Mouse (Mus musculus): ENCODE results near the gene Izumo4.

Izumo4 gene

GRCm38 (mm10) chr10:80701721-80702535, at the start of gene Izumo4, which contains the start of gene Mob3a:
Gene Izumo4 (plus strand): TSS chr10:80702184.
Gene Mob3a (minus strand): TSS chr10:80701977.
- peak; percentile 99 for DNase-seq (ENCODE audit: low read depth, low spot score)

GRCm38 (mm10) chr10:80653156-80653720, 48.7 kb upstream of the Izumo4 start:
- no peak for DNase-seq (ENCODE audit: low read depth, low spot score)

DNA sequence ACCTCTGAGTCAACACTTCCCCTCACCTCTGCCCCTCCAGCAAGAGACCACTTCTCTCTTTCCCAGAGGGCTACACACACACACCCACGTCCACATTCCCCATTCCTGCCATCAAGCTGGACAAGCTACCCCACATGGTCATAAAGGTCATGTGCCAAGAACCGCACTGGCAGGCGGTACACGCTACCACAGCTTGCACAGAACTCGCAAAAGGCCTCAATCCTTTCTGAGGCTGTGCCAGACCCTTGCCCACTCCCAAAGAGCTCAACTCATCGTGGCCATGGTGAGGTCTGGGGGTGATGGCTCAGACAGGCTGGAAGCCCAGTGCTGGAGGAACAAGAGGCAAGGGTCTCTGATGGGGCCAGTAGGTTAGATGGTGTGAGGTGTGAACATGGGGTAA, 47.1 kb upstream of the Izumo4 start:
- DNase-seq (ENCODE audit: low read depth, low spot score): no peak

DNA sequence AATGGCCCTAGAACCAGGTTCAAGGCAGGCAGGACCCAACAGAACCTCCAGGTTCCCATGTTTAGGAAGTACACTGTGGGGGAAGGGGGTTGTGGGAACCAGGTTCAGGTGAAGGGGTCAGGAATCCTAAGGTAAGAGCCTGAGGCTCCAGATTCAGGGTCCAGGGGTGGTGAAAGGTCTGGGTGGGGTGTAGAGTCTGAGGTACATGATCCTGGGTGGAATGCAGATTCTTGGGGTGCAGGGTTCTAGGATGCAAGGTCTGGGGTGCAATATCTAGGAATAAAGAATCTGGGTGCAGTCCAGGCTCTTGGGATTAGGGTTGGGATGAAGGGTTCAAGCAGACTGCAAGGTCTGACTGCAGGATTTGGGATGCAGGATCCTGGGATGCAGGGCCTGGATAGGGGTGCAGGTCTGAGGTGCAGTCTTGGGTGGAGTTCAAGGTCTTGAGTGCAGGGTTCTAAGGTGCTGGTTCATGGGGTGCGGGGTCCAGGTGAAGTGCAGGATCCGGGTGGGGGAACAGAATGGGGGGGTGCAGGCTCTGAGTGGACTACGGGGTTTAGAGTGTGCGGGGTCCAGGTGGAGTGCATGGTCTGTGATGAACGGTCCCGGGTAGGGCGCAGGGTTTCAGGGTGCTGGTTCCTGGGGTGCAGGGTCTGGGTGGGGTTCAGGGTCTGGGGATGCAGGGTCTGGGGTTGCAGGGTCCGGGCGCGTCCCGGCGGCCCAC, 46.4 kb upstream of the Izumo4 start:
- no peak for DNase-seq (ENCODE audit: low read depth, low spot score)

DNA sequence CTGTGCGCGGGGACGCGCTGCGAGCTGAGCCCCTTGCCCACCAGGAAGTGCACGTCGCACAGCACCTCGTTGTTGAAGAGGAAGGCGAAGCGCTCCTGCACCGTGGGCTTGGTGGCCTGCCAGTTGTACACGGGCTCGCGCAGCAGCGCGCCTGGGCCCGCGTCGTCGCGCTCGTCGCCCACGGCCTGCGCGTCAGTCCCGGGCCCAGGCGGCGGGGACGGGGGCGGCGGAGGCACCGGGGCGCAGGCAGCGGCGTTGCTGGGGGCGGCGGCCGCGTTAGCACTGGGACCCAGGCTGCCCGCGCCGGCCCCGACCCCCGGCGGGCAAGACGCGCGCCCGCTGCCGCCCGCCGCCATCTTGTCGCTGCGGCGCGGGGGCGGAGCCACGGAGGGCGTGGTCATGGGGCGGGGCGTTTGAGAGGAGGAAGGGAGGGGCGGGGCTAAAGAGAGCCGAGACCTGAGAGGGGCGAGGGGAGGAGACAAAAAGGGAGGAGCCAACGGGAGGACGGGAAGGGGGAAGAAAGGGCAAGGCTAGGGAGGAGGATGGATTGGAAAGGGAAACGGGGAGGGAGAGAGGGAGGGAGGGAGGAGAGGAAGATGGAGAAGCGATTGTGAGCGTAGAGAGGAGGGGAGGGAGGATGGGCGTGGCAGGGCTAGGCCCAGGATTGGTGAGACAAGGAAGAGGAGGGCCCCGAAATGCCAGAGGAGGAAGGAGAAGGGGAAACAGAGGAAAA, 45.7 kb upstream of the Izumo4 start:
- peak; percentile 99 for DNase-seq (ENCODE audit: low read depth, low spot score)

GRCm38 (mm10) chr10:80656863-80657623, 44.9 kb upstream of the Izumo4 start, which contains the start of gene Btbd2:
Gene Btbd2 (minus strand): TSS chr10:80657071.
- peak; percentile 76 for DNase-seq (ENCODE audit: low read depth, low spot score)

- DNase-seq (ENCODE audit: low read depth, low spot score): no peak
Observed at GRCm38 (mm10) chr10:80658194-80658840, 43.7 kb upstream of the Izumo4 start.

DNA sequence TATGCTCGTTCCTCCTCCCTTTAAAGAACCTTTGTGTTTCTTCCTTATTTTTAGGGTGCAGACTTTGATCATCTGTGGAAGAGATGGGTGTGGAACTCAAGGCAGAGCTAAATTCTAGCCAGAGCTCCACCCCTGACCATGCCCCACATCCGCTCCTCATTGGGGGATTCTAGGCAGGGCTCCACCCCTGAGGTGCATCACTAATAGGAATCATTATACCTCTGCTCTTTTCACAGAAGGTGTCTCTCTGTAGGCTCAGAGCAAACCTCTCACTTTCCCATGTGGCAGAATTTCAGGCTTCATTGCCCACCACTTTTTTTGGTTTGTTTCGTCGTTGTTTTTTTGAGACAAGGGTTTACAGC, 43.2 kb upstream of the Izumo4 start:
- DNase-seq (ENCODE audit: low read depth, low spot score): peak; percentile 64

- peak; percentile 68 for DNase-seq (ENCODE audit: low read depth, low spot score)
Observed at GRCm38 (mm10) chr10:80659213-80659612, 42.8 kb upstream of the Izumo4 start.

DNA sequence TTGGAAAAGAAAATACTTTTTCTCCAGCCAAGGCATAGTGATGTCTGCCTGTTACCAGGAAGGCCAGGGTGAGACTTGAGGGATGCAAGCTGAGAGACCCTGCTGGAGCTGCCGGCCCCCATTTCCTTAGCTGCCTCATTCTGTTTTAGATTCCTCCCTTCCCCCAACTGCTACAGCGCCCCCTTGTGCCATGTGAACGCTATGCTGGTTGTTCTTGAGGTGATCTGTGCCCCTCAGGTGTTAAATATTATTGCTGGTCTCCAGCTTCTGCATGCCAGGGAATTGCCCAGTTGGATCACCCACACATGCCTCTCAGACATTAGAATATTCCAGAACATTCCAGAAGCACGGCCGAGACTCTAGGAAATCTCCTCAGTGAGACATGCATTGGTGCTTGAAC, 40.8 kb upstream of the Izumo4 start:
- DNase-seq (ENCODE audit: low read depth, low spot score): peak; percentile 88

DNA sequence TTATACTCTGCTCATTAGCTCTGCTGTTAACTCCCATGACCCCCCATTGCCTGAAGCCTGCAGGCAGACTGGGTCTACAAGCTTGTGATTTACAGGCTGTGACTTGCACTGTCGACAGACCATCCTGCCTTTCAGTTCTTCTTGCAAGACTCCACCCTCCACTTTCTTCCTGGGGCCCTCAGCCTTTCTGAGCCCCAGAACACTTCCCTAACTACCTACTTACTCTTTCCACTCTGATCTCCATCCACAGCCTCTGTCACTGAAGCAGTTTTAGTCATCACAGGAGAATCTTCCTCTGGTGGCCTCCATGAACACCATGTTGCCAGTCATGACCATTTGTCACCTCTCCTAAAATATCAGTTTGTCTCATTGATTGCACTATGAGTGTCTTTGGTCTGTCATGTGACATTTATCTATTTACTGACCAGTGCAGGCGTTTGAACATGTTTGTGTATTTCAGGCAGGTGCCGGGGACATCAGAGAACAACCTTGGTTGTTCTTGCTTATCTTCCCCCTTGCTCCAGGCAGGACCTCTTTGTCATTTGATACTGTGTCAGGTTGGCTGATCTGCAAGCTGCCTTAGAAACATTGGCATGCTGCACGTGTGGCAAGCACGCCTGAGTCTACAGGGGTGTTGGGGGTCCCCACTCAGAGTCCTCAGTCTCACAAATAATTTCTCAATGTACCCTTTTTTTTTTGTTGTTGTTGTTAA, 38.3 kb upstream of the Izumo4 start:
- DNase-seq (ENCODE audit: low read depth, low spot score): no peak

- DNase-seq (ENCODE audit: low read depth, low spot score): peak; percentile 55
Observed at GRCm38 (mm10) chr10:80664197-80665015, 37.6 kb upstream of the Izumo4 start.

- peak; percentile 71 for DNase-seq (ENCODE audit: low read depth, low spot score)
Observed at GRCm38 (mm10) chr10:80665016-80665380, 37.0 kb upstream of the Izumo4 start.

- no peak for DNase-seq (ENCODE audit: low read depth, low spot score)
Observed at GRCm38 (mm10) chr10:80665459-80665858, 36.5 kb upstream of the Izumo4 start.

DNA sequence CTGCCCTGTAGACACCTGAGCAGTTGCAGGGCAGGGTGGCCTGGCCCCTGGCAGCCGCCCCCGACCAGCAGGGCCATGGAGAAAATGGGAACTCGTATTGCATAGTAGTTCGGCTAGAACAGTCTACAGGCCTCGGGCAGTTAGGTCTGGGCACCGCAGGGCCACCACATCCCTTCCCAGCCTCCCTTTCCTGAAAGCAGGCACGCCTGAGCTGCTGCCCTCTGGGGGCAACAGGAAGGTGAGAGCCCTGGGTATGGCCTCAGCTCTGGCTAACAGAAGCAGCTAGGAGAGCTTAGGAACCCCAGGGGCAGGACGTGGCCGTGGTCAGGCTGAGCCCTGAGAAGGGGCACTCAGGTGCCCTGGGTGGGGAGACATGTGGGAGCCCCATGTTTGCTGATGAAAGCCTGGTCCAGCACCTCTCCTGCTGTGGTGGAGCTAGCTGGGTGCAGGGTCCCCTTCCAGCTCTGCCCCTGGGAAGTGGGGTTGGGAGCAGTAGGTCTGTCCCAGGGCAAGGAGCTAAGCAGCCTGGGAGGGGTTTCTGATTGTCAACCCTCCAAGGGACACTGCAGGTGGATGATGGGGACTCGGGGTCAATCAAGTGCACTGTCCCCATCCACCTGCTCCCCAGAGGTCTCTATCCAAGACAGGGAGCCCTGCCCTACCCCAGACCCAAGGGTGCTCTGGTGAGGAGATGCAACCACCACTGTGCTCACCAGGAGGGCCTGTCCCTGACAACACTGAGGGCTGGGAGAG, 35.8 kb upstream of the Izumo4 start:
- no peak for DNase-seq (ENCODE audit: low read depth, low spot score)

DNA sequence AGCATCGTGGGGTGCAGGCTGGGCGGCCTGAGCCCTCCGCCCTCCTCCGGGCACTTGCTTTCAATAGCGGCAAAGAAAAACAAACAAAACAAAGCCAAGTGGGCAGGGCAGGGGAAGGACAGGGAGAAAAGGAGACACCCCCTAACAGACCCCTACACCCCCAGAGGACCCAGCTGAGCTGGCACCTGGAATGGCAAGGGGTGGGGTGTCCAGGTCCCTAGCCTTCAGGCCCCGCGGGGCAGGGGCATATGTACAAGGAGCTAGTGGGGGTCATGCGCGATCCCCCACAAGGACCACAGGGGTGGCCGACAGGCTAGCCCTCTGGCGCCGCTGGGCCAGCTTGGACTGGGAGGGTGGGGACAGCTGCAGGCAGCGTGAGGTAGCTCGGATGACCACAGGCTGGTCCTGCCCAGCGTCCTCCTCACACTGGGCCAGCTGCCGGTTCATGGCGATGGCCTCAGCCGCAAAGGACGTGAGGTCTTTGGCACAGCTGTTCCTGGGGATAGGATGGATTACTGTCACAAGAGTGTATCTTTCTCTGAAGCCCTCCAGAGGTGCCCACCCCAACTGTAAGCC, 35.1 kb upstream of the Izumo4 start:
- DNase-seq (ENCODE audit: low read depth, low spot score): no peak

- no peak for DNase-seq (ENCODE audit: low read depth, low spot score)
Observed at GRCm38 (mm10) chr10:80668614-80669013, 33.4 kb upstream of the Izumo4 start.

DNA sequence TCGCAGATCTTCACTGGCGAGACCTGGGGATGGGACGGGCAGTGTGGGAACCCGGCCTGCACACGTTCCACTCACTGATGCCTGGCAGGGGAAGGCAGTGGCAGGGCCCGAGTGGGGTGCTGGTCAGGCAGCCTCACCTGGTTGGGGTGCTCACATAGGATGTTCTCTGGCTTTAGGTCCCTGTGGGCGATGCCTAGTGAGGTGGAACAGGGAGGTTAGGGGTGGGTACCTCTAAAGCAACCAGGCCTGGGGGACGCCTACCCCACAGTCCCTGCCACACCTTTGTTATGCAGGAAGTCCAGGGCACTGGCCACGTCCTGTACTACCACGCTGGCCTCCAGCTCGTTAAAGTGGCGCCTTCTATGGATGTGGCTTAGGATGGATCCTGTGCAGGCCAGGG, 33.0 kb upstream of the Izumo4 start:
- no peak for DNase-seq (ENCODE audit: low read depth, low spot score)
